Mouse (Mus musculus): ENCODE measurements around the gene Lrch1. TPM values are rescaled to one million over a fixed set of nuclear protein-coding genes. Genes with fewer than 3 reads are reported as not detected.

Gene Lrch1
- polyA plus RNA-seq, 1 experiment from 2014 or later, result 13.3 TPM

- ATAC-seq (ENCODE audit: low FRiP score), result no peak
- H3K36me3 ChIP-seq, result no peaks in the 10 kb centered on the region
- H3K4me1 ChIP-seq, result no peaks in the 10 kb centered on the region; the same call in 1 of the 2 replicates
- WGBS, result 87% methylated on average over 4 of the region's 4 CpGs
- no peaks in the 10 kb centered on the region for H3K27me3 ChIP-seq
- H3K4me2 ChIP-seq (replicated peaks), result no peak overlapping the region
- no peaks in the 10 kb centered on the region for H3K9me3 ChIP-seq (replicated peaks)
- H3K4me3 ChIP-seq, result no peak overlapping the region
- H3K27ac ChIP-seq, result no peak overlapping the region
- H3K9ac ChIP-seq, result no peak overlapping the region
Measured at GRCm38 (mm10) chr14:74916691-74917090, 31.0 kb downstream of the Lrch1 start.

- WGBS, result 52% methylated on average over 8 of the region's 8 CpGs
- H3K9me3 ChIP-seq (replicated peaks), result no peaks in the 10 kb centered on the region
- ATAC-seq (ENCODE audit: low FRiP score), result peak; percentile 29; the same call in 1 of the 2 replicates
- H3K4me3 ChIP-seq, result no peak overlapping the region
- no peaks in the 10 kb centered on the region for H3K27me3 ChIP-seq
- H3K9ac ChIP-seq, result no peak overlapping the region
- H3K4me1 ChIP-seq, result no peaks in the 10 kb centered on the region
- no peak overlapping the region for H3K4me2 ChIP-seq (replicated peaks)
- no peak overlapping the region for H3K27ac ChIP-seq
- H3K36me3 ChIP-seq, result no peaks in the 10 kb centered on the region
Measured at GRCm38 (mm10) chr14:74916075-74916474, 31.6 kb downstream of the Lrch1 start.

- 81% methylated on average over 2 of the region's 2 CpGs for WGBS
- Histone ChIP-seq H3K9ac (no peak overlapping the region), H3K27ac (no peak overlapping the region), H3K9me3 (replicated peaks) (no peaks in the 10 kb centered on the region), H3K4me1 (no peaks in the 10 kb centered on the region), H3K4me2 (replicated peaks) (no peak overlapping the region), H3K4me3 (no peak overlapping the region), H3K36me3 (no peaks in the 10 kb centered on the region), H3K27me3 (no peaks in the 10 kb centered on the region)
- no peak for ATAC-seq (ENCODE audit: low FRiP score)
Measured at GRCm38 (mm10) chr14:74915658-74916057, 32.0 kb downstream of the Lrch1 start.

- Histone ChIP-seq H3K27ac (no peak overlapping the region), H3K36me3 (no peaks in the 10 kb centered on the region), H3K9me3 (replicated peaks) (no peaks in the 10 kb centered on the region), H3K4me3 (no peak overlapping the region), H3K4me1 (no peaks in the 10 kb centered on the region; the same call in 1 of the 2 replicates), H3K27me3 (no peaks in the 10 kb centered on the region), H3K4me2 (replicated peaks) (no peak overlapping the region), H3K9ac (no peak overlapping the region)
- 62% methylated on average over 9 of the region's 9 CpGs for WGBS
- no peak for ATAC-seq (ENCODE audit: low FRiP score)
Measured at GRCm38 (mm10) chr14:74915025-74915424, 32.7 kb downstream of the Lrch1 start.

GRCm38 (mm10) chr14:74913381-74914230, 34.1 kb downstream of the Lrch1 start:
- Histone ChIP-seq H3K4me1 (no peaks in the 10 kb centered on the region; the same call in 1 of the 2 replicates), H3K9ac (no peak overlapping the region), H3K36me3 (no peaks in the 10 kb centered on the region), H3K9me3 (replicated peaks) (no peaks in the 10 kb centered on the region), H3K27ac (no peak overlapping the region), H3K4me3 (no peak overlapping the region), H3K27me3 (no peaks in the 10 kb centered on the region), H3K4me2 (replicated peaks) (no peak overlapping the region)
- no peak for ATAC-seq (ENCODE audit: low FRiP score)
- 81% methylated on average over 20 of the region's 20 CpGs for WGBS

- ATAC-seq (ENCODE audit: low FRiP score), result no peak
- 67% methylated on average over 5 of the region's 5 CpGs for WGBS
- Histone ChIP-seq H3K4me3 (no peak overlapping the region), H3K4me2 (replicated peaks) (no peak overlapping the region), H3K4me1 (no peaks in the 10 kb centered on the region; the same call in 1 of the 2 replicates), H3K27me3 (no peaks in the 10 kb centered on the region), H3K9me3 (replicated peaks) (no peaks in the 10 kb centered on the region), H3K9ac (no peak overlapping the region), H3K27ac (no peak overlapping the region), H3K36me3 (no peaks in the 10 kb centered on the region)
Measured at GRCm38 (mm10) chr14:74910363-74910762, 37.3 kb downstream of the Lrch1 start.

- no peak overlapping the region for H3K27ac ChIP-seq
Measured at GRCm38 (mm10) chr14:74909021-74909420, 38.7 kb downstream of the Lrch1 start.

GRCm38 (mm10) chr14:74908250-74908649, 39.4 kb downstream of the Lrch1 start:
- Histone ChIP-seq H3K9me3 (replicated peaks) (no peaks in the 10 kb centered on the region), H3K4me2 (replicated peaks) (no peak overlapping the region), H3K4me1 (no peaks in the 10 kb centered on the region; the same call in 1 of the 2 replicates), H3K36me3 (no peaks in the 10 kb centered on the region), H3K9ac (no peak overlapping the region), H3K27ac (no peak overlapping the region), H3K4me3 (no peak overlapping the region), H3K27me3 (no peaks in the 10 kb centered on the region)
- WGBS, result 82% methylated on average over 6 of the region's 6 CpGs
- ATAC-seq (ENCODE audit: low FRiP score), result no peak

More at GRCm38 (mm10) chr14:74909021-74909420, 38.7 kb downstream of the Lrch1 start:
- no peak overlapping the region for H3K4me2 ChIP-seq (replicated peaks)
- WGBS, result 80% methylated on average over 8 of the region's 8 CpGs
- no peak overlapping the region for H3K9ac ChIP-seq
- H3K4me1 ChIP-seq, result no peaks in the 10 kb centered on the region; the same call in 1 of the 2 replicates
- H3K27me3 ChIP-seq, result no peaks in the 10 kb centered on the region
- H3K9me3 ChIP-seq (replicated peaks), result no peaks in the 10 kb centered on the region
- no peak overlapping the region for H3K4me3 ChIP-seq
- peak; percentile 26; the same call in 1 of the 2 replicates for ATAC-seq (ENCODE audit: low FRiP score)
- no peaks in the 10 kb centered on the region for H3K36me3 ChIP-seq

GRCm38 (mm10) chr14:74907706-74908105, 40.0 kb downstream of the Lrch1 start:
- 0 out of 2 replicates have a peak overlapping the region, but pooled peaks have one; percentile 45 for H3K27ac ChIP-seq
- no peaks in the 10 kb centered on the region for H3K36me3 ChIP-seq
- no peaks in the 10 kb centered on the region for H3K9me3 ChIP-seq (replicated peaks)
- no peaks in the 10 kb centered on the region for H3K27me3 ChIP-seq
- H3K4me2 ChIP-seq (replicated peaks), result no peak overlapping the region
- no peaks in the 10 kb centered on the region; the same call in 1 of the 2 replicates for H3K4me1 ChIP-seq
- ATAC-seq (ENCODE audit: low FRiP score), result no peak
- WGBS, result 83% methylated on average over 8 of the region's 8 CpGs
- H3K4me3 ChIP-seq, result no peak overlapping the region
- H3K9ac ChIP-seq, result no peak overlapping the region

GRCm38 (mm10) chr14:74905990-74906389, 41.7 kb downstream of the Lrch1 start:
- no peaks in the 10 kb centered on the region for H3K36me3 ChIP-seq
- no peak for ATAC-seq (ENCODE audit: low FRiP score)
- WGBS, result 75% methylated on average over 3 of the region's 3 CpGs
- H3K4me1 ChIP-seq, result no peaks in the 10 kb centered on the region; the same call in 1 of the 2 replicates
- no peak overlapping the region for H3K4me2 ChIP-seq (replicated peaks)
- no peaks in the 10 kb centered on the region for H3K9me3 ChIP-seq (replicated peaks)
- no peak overlapping the region for H3K4me3 ChIP-seq
- no peak overlapping the region for H3K27ac ChIP-seq
- H3K27me3 ChIP-seq, result no peaks in the 10 kb centered on the region
- H3K9ac ChIP-seq, result no peak overlapping the region

GRCm38 (mm10) chr14:74904442-74904841, 43.2 kb downstream of the Lrch1 start:
- Histone ChIP-seq H3K9ac (no peak overlapping the region), H3K4me2 (replicated peaks) (no peak overlapping the region), H3K27ac (no peak overlapping the region), H3K27me3 (no peaks in the 10 kb centered on the region), H3K4me1 (0 out of 2 replicates have a peak, but pooled peaks cover 2% of the 10 kb centered on the region), H3K36me3 (no peaks in the 10 kb centered on the region), H3K9me3 (replicated peaks) (no peaks in the 10 kb centered on the region), H3K4me3 (no peak overlapping the region)
- ATAC-seq (ENCODE audit: low FRiP score), result no peak
- 85% methylated on average over 5 of the region's 5 CpGs for WGBS

GRCm38 (mm10) chr14:74903047-74903446, 44.6 kb downstream of the Lrch1 start:
- Histone ChIP-seq H3K27ac (no peak overlapping the region), H3K9me3 (replicated peaks) (no peaks in the 10 kb centered on the region), H3K4me2 (replicated peaks) (no peak overlapping the region), H3K4me1 (0 out of 2 replicates have a peak, but pooled peaks cover 2% of the 10 kb centered on the region), H3K36me3 (no peaks in the 10 kb centered on the region), H3K4me3 (no peak overlapping the region), H3K27me3 (no peaks in the 10 kb centered on the region), H3K9ac (no peak overlapping the region)
- no peak for ATAC-seq (ENCODE audit: low FRiP score)
- 79% methylated on average over 4 of the region's 4 CpGs for WGBS
